Mouse (Mus musculus): Measurements from ENCODE around the gene Fam43a.

The Fam43a gene

DNA sequence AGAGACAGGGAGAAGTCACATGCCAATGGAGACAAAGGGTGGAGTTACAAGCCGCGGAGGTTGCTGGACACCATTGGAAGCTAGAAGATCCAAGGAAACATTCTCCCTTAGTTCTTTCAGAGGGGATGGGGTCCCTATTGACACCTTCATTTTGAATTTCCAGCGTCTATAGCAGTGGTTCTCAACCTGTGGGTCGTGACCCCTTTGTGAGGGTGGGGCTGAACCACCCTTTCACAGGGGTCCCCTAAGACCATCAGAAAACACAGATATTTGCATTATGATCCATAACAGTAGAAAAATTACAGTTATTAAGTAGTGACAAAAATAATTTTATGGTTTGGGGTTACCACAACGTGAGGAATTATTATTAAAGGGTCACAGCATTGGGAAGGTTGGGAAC lies 30.0 kb downstream of the Fam43a start:
- no peak for DNase-seq

DNA sequence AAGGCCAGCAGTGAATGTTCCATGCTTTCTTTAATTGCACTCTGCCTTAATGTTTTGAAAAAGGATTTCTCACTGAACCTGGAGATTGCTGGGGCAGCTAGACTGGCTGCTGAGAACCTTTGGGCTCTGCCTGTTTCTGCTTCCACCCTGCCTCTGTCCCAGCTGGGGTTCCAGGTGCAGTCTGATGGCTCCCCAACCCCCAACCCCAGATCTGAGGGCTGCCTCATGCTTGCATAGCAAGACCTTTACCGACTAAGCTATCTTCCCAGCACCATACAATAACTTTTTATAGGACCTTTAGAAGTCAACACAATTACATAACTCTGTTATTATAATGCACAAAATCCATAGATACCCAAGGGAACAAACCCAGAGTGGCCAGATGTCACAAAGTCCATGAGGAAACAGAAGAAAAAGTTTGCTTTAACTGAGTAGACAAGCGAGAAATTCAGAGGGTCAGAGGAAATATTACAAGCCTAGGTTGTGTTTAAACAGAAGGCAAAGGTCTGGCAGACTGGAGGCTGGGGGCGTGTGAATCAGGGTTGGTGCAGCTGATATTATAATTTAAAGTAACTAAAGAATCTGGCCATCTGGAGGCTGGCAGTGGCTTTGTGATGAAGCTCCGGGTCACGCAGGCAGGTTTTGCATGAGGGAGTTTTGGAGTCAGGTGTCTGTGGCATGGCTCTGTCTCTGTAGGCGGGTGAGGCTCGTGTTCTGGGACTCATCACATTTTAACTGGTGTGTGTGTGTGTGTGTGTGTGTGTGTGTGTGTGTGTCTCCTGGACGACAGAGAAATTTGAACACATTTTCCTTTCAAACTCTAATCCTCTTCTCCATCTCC lies 34.6 kb downstream of the Fam43a start:
- no peak for DNase-seq

- DNase-seq, result no peak
These were observed 39.1 kb downstream of the Fam43a start for GRCm38 (mm10) chr16:30638586-30638985.

GRCm38 (mm10) chr16:30640591-30640990 lies 41.1 kb downstream of the Fam43a start:
- DNase-seq, result no peak

DNA sequence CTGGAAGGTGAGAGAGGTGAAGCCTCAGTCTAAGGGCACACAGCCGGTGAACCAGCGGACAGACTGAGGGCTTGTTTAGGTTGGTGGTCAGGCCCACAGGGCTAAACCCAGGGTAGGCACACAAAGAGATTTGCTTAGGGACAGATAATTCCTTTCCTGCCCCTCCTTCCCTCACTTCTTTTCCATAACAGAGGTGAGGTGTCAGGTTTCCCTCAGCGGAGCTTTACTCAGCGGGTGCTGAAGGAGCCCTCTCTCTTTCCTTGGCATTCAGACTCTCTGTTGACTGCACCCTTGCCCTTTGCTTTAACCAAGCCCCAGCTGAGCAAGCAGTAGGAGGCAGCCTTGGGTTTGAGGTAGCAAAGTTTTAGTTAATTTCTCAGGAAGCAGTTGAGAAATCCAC lies 41.9 kb downstream of the Fam43a start:
- no peak for DNase-seq

- no peak for DNase-seq
These were observed 42.7 kb downstream of the Fam43a start for GRCm38 (mm10) chr16:30642229-30642628.

DNA sequence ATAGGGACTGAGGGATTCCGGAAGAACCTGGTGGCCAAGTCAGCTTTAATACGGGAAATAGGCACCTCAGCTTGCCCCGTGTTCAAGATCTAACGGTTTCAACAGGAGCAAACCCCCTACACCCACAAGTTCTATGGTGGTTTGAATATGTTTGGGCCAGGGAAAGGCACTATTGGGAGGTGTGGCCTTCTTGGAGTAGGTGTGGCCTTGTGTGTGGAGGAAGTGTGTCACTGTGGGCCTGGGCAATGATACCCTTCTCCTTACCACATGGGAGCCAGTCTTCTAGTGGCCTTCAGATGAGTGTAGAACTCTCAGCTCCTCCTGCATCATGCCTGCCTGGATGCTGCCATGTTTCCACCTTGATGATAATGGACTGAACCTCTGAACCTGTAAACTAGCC lies 45.5 kb downstream of the Fam43a start:
- no peak for DNase-seq

DNA sequence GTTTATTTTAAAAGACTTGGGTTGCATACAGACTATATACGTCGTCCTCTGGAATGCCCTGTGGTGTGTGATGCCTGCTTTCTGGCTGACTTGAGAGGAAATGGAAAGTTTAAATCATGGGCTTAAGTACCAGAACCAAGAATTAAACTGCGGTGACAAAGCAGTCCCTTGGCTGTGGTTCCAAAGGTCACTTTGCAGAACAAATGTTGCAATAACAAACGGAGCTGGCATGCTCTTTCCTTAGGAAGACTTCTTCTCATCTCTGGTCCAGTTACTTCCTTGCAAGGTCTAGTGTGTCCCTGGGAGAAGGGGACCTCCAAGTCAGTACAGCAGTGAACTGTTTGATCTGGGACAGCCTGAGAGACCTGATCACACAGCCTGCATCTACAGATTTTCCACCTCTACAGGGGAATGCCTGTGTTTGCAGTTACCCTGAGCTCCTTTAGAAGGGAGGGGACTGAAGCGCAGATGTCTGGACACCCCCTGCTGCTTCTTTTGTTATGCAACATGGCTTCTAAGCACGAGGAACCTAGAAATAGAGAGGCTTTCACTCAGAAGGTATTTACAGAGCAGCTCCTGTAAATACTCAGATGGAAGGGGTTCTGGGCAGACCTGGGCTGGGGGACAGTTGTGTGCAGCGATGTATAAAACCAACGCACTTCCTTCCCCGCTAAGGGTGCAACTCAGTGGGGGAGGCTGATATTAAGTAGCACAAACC lies 46.5 kb downstream of the Fam43a start:
- no peak for DNase-seq

- no peak for DNase-seq
These were observed 47.3 kb downstream of the Fam43a start for GRCm38 (mm10) chr16:30646856-30647255.

DNA sequence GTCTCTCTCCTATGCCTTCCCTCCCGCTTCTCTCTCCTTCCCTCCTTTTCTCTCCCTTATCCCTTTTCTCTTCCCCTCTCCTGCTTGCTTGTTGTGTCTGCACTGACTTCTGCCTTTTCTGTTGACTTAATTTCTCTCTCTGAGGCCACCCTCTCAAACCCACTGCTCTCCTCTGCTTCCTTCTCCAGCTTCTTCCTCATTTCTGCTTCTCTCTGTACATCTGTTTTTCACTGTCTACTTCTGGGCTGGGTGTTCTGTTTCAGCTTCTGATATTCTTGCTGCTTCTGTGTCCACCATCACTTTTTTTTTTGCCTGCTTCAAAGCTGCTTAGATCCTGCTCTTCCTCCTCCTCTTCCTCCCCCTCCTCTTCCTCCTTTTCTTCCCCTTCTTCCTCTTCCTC lies 51.8 kb downstream of the Fam43a start:
- DNase-seq, result no peak
